Mouse (Mus musculus): ENCODE measurements around the gene Fancg. TPM values are rescaled to one million over a fixed set of nuclear protein-coding genes. Genes with fewer than 3 reads are reported as not detected.

Gene Fancg
- polyA plus RNA-seq (2015; fragmentation: Nextera tagmentation; extraction: Ambion mirVana): 26.9 and 30.0 TPM in 2 replicates

- Histone ChIP-seq H3K27ac (ENCODE audit: low read length) (peak within 1 kb of the TSS; percentile 50), H3K4me3 (ENCODE audit: low read depth, low read length) (peak within 1 kb of the TSS; percentile 83), H3K4me2 (ENCODE audit: low read length) (peak within 1 kb of the TSS; percentile 95), H3K9me3 (replicated peaks; ENCODE audit: control insufficient read depth, low read length, poor library complexity, severe bottlenecking) (no peaks in the 10 kb centered on the region), H3K4me1 (ENCODE audit: control insufficient read depth, insufficient read depth, low read length) (peaks cover 9% of the 10 kb centered on the region), H3K27me3 (ENCODE audit: control insufficient read depth, insufficient read depth, low read depth, low read length) (no peaks in the 10 kb centered on the region), H3K9ac (ENCODE audit: low read depth, low read length) (peak within 1 kb of the TSS; percentile 69), H3K36me3 (ENCODE audit: control insufficient read depth, insufficient read depth, low read length) (no peaks in the 10 kb centered on the region)
- WGBS: under 1% methylated on average over 37 of the region's 37 CpGs
- peak; percentile 93 for ATAC-seq
These were observed at the start of gene Fancg for GRCm38 (mm10) chr4:43010161-43011038. Fancg (minus strand) TSS chr4:43010506.

DNA sequence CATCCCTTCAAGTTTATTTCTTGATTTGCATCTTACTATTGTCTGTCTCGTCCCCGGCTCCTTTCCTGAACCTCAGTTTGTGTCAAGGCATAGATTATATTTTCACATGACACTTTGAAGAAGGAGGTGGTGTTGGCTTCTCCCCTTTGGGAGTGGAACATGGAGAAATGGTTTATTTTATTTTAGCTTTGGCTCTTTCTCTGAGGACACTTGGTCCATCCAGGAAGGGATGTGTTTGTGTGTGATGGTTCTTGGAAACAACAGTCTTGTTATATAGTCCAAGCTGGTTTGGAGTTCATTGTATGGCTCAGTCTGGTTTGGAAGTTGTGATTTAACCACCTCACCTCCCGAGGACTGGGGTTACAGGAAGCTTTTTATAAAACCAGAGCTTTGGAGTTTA is 49.4 kb upstream of the Fancg start:
- no peaks in the 10 kb centered on the region for H3K27me3 ChIP-seq (ENCODE audit: control insufficient read depth, insufficient read depth, low read depth, low read length)
- peak overlapping the region; percentile 84 for H3K9ac ChIP-seq (ENCODE audit: low read depth, low read length)
- WGBS: 25% methylated on average over 3 of the region's 3 CpGs
- H3K4me2 ChIP-seq (ENCODE audit: low read length): peak overlapping the region; percentile 73
- peaks cover 13% of the 10 kb centered on the region for H3K4me1 ChIP-seq (ENCODE audit: control insufficient read depth, insufficient read depth, low read length)
- H3K9me3 ChIP-seq (replicated peaks; ENCODE audit: control insufficient read depth, low read length, poor library complexity, severe bottlenecking): no peaks in the 10 kb centered on the region
- H3K4me3 ChIP-seq (ENCODE audit: low read depth, low read length): peak overlapping the region; percentile 88
- H3K36me3 ChIP-seq (ENCODE audit: control insufficient read depth, insufficient read depth, low read length): no peaks in the 10 kb centered on the region
- no peak overlapping the region for H3K27ac ChIP-seq (ENCODE audit: low read length)
- no peak for ATAC-seq

DNA sequence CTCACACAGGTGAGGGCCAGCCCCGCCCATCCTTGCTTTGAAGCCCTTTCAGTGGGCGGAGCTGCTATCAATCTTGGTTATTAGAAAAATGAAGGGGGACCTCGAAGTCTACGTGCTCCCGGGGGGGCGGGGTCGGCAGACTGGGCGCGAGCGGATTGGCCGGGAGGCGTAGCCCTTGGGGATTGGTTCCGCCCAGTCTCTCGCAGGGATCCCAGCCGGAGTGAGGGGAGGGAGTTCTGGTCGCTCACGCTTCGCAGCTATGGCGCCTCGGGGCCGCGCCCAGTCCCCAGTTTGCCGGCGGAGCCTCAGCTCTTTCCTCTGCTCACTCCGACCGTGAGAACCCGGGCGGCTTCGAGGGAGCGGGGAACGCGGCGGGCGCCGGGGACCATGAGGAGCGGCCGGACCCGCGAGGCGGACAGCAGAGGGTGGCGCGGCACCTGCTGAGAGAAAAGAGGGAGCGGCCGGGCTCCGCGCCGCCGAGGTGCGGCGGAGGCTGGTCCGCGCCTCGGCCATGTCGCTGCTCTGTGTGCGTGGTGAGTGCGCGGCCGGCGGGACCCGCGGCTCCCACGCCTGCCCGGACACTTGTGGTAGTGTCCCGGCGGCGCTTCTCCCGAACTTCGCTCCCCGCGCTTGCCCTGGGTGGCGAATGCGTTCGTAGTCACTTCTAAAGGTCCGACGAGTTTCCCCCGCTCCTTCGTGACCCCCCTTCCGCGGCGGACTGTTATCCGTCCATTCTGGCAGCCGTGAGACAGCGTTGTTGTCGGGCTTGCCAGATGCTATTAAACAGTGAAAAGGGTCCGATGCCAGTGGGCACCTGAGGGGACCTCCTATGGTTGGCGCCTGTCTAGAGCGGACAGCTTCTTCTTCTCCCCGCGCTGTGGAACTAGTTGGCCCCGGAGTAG is 48.7 kb upstream of the Fancg start, which contains the start of gene Unc13b:
Unc13b (plus strand) TSS at position 201 of the 902 bp plus-strand sequence.
- H3K4me3 ChIP-seq (ENCODE audit: low read depth, low read length): peak within 1 kb of the TSS; percentile 88
- no peaks in the 10 kb centered on the region for H3K36me3 ChIP-seq (ENCODE audit: control insufficient read depth, insufficient read depth, low read length)
- peak within 1 kb of the TSS; percentile 84 for H3K9ac ChIP-seq (ENCODE audit: low read depth, low read length)
- peak within 1 kb of the TSS; percentile 87 for H3K27ac ChIP-seq (ENCODE audit: low read length)
- no peaks in the 10 kb centered on the region for H3K9me3 ChIP-seq (replicated peaks; ENCODE audit: control insufficient read depth, low read length, poor library complexity, severe bottlenecking)
- H3K27me3 ChIP-seq (ENCODE audit: control insufficient read depth, insufficient read depth, low read depth, low read length): no peaks in the 10 kb centered on the region
- peaks cover 13% of the 10 kb centered on the region for H3K4me1 ChIP-seq (ENCODE audit: control insufficient read depth, insufficient read depth, low read length)
- WGBS: under 1% methylated on average over 82 of the region's 90 CpGs
- peak within 1 kb of the TSS; percentile 73 for H3K4me2 ChIP-seq (ENCODE audit: low read length)
- peak; percentile 98 for ATAC-seq

- no peaks in the 10 kb centered on the region for H3K27me3 ChIP-seq (ENCODE audit: control insufficient read depth, insufficient read depth, low read depth, low read length)
- peak overlapping the region; percentile 87 for H3K27ac ChIP-seq (ENCODE audit: low read length)
- no peaks in the 10 kb centered on the region for H3K36me3 ChIP-seq (ENCODE audit: control insufficient read depth, insufficient read depth, low read length)
- H3K9ac ChIP-seq (ENCODE audit: low read depth, low read length): peak overlapping the region; percentile 84
- H3K9me3 ChIP-seq (replicated peaks; ENCODE audit: control insufficient read depth, low read length, poor library complexity, severe bottlenecking): no peaks in the 10 kb centered on the region
- peak overlapping the region; percentile 73 for H3K4me2 ChIP-seq (ENCODE audit: low read length)
- peaks cover 13% of the 10 kb centered on the region for H3K4me1 ChIP-seq (ENCODE audit: control insufficient read depth, insufficient read depth, low read length)
- WGBS: 19% methylated on average over 8 of the region's 8 CpGs
- peak overlapping the region; percentile 88 for H3K4me3 ChIP-seq (ENCODE audit: low read depth, low read length)
- peak; percentile 61 for ATAC-seq
These were observed 48.1 kb upstream of the Fancg start for GRCm38 (mm10) chr4:43058392-43058752.

GRCm38 (mm10) chr4:43057654-43058053 is 47.3 kb upstream of the Fancg start:
- Histone ChIP-seq H3K27ac (ENCODE audit: low read length) (no peak overlapping the region), H3K4me2 (ENCODE audit: low read length) (no peak overlapping the region)
- ATAC-seq: no peak

DNA sequence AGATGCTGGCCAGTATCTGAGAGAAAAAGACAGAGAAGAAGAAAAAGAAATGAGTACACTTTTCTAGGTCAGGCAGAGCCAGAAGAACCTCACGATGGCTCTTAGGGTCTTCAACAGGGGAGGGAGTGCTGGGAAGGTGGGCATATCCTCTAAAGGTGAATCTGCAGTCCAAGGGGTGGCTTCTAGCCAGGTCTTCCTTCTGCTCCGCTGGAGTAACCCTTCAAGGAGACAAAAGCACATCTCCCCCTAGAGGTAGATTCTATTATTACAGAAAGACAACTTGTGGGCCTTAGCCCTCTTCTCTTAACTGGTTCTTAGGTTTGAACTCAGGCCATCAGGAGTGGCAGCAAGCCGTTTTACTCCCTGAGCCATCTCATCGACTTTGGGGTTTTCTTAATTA is 42.3 kb upstream of the Fancg start:
- WGBS: 14% methylated on average over 4 of the region's 4 CpGs
- Histone ChIP-seq H3K27ac (ENCODE audit: low read length) (no peak overlapping the region), H3K4me2 (ENCODE audit: low read length) (no peak overlapping the region)

More at GRCm38 (mm10) chr4:43057654-43058053, 47.3 kb upstream of the Fancg start:
- no peaks in the 10 kb centered on the region for H3K36me3 ChIP-seq (ENCODE audit: control insufficient read depth, insufficient read depth, low read length)
- no peak overlapping the region for H3K4me3 ChIP-seq (ENCODE audit: low read depth, low read length)
- 91% methylated on average over 5 of the region's 5 CpGs for WGBS
- H3K9ac ChIP-seq (ENCODE audit: low read depth, low read length): no peak overlapping the region
- no peaks in the 10 kb centered on the region for H3K27me3 ChIP-seq (ENCODE audit: control insufficient read depth, insufficient read depth, low read depth, low read length)
- H3K4me1 ChIP-seq (ENCODE audit: control insufficient read depth, insufficient read depth, low read length): peaks cover 13% of the 10 kb centered on the region
- no peaks in the 10 kb centered on the region for H3K9me3 ChIP-seq (replicated peaks; ENCODE audit: control insufficient read depth, low read length, poor library complexity, severe bottlenecking)

GRCm38 (mm10) chr4:43047231-43047630 is 36.9 kb upstream of the Fancg start:
- no peaks in the 10 kb centered on the region for H3K27me3 ChIP-seq (ENCODE audit: control insufficient read depth, insufficient read depth, low read depth, low read length)
- H3K9ac ChIP-seq (ENCODE audit: low read depth, low read length): no peak overlapping the region
- no peak overlapping the region for H3K27ac ChIP-seq (ENCODE audit: low read length)
- H3K4me3 ChIP-seq (ENCODE audit: low read depth, low read length): no peak overlapping the region
- H3K4me2 ChIP-seq (ENCODE audit: low read length): peak overlapping the region; percentile 1; the same call in 1 of the 2 replicates
- H3K9me3 ChIP-seq (replicated peaks; ENCODE audit: control insufficient read depth, low read length, poor library complexity, severe bottlenecking): no peaks in the 10 kb centered on the region
- H3K36me3 ChIP-seq (ENCODE audit: control insufficient read depth, insufficient read depth, low read length): no peaks in the 10 kb centered on the region
- 5% methylated on average over 5 of the region's 5 CpGs for WGBS
- H3K4me1 ChIP-seq (ENCODE audit: control insufficient read depth, insufficient read depth, low read length): peaks cover 28% of the 10 kb centered on the region
- no peak for ATAC-seq

More for the DNA sequence above, 42.3 kb upstream of the Fancg start:
- Histone ChIP-seq H3K4me1 (ENCODE audit: control insufficient read depth, insufficient read depth, low read length) (no peaks in the 10 kb centered on the region), H3K27me3 (ENCODE audit: control insufficient read depth, insufficient read depth, low read depth, low read length) (no peaks in the 10 kb centered on the region), H3K9ac (ENCODE audit: low read depth, low read length) (no peak overlapping the region), H3K9me3 (replicated peaks; ENCODE audit: control insufficient read depth, low read length, poor library complexity, severe bottlenecking) (no peaks in the 10 kb centered on the region), H3K4me3 (ENCODE audit: low read depth, low read length) (no peak overlapping the region), H3K36me3 (ENCODE audit: control insufficient read depth, insufficient read depth, low read length) (no peaks in the 10 kb centered on the region)
- ATAC-seq: no peak

DNA sequence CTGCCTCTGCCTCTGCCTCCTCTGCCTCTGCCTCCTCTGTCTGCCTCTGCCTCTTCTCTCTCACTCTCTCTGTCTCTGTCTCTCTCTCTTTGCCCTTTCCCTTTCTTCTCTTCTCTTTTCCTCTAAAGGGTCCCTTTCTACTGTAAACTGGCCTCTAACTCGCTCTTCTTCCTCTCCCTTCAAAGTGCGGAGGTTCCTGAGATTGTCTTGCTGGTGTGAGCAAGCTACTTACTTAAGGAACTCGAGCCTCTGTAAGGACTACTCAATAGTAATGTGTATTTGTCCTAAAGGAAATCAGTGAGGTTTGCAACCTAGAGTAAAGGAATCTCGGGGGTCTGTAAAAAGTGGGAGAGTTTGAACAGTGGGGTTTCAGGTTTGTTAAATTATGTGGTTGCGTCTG is 36.3 kb upstream of the Fancg start:
- ATAC-seq: no peak
- no peak overlapping the region for H3K4me3 ChIP-seq (ENCODE audit: low read depth, low read length)
- H3K9me3 ChIP-seq (replicated peaks; ENCODE audit: control insufficient read depth, low read length, poor library complexity, severe bottlenecking): no peaks in the 10 kb centered on the region
- H3K27me3 ChIP-seq (ENCODE audit: control insufficient read depth, insufficient read depth, low read depth, low read length): no peaks in the 10 kb centered on the region
- peak overlapping the region; percentile 65; the same call in 1 of the 2 replicates for H3K4me2 ChIP-seq (ENCODE audit: low read length)
- 67% methylated on average over 5 of the region's 5 CpGs for WGBS
- H3K4me1 ChIP-seq (ENCODE audit: control insufficient read depth, insufficient read depth, low read length): peaks cover 28% of the 10 kb centered on the region
- H3K27ac ChIP-seq (ENCODE audit: low read length): no peak overlapping the region
- H3K36me3 ChIP-seq (ENCODE audit: control insufficient read depth, insufficient read depth, low read length): no peaks in the 10 kb centered on the region
- H3K9ac ChIP-seq (ENCODE audit: low read depth, low read length): no peak overlapping the region

Measured in midbrain, embryonic 16.5 days (tissue).